ENCODE assay signal across 7 mouse cellular contexts in genomic region chr1:155740622-155741377, GRCm38 (mm10). TPM values are rescaled to one million over a fixed set of nuclear protein-coding genes. Genes with fewer than 3 reads are reported as not detected.
DNase-seq lines count a peak whose midpoint lies in the region; ATAC-seq lines count a peak whose summit lies in the region.

No protein-coding gene starts in this region.

- no peaks in the 10 kb centered on the region for H3K36me3 ChIP-seq in embryonic facial prominence, embryonic 12.5 days
- H3K36me3 ChIP-seq in hindbrain, embryonic 16.5 days (ENCODE audit: control insufficient read depth, insufficient read depth, low read length) = no peaks in the 10 kb centered on the region
- H3K36me3 ChIP-seq in liver, embryonic 15.5 days (replicated peaks) = no peaks in the 10 kb centered on the region
- H3K36me3 ChIP-seq in splenic B cell, adult 2 months (ENCODE audit: control insufficient read depth, insufficient read depth, low read length, poor library complexity, severe bottlenecking) = no peaks in the 10 kb centered on the region

- WGBS in embryonic facial prominence, embryonic 12.5 days = under 1% methylated on average over 44 of the region's 44 CpGs
- under 1% methylated on average over 44 of the region's 44 CpGs for WGBS in hindbrain, embryonic 16.5 days
- WGBS in liver, embryonic 15.5 days (ENCODE audit: insufficient replicate concordance) = under 1% methylated on average over 44 of the region's 44 CpGs

- H3K4me2 ChIP-seq in embryonic facial prominence, embryonic 12.5 days (replicated peaks) = peak overlapping the region; percentile 92
- H3K4me2 ChIP-seq in hindbrain, embryonic 16.5 days (ENCODE audit: low read length) = peak overlapping the region; percentile 83
- peak overlapping the region; percentile 70 for H3K4me2 ChIP-seq in liver, embryonic 15.5 days

- H3K27ac ChIP-seq in embryonic facial prominence, embryonic 12.5 days = no peak overlapping the region
- no peak overlapping the region for H3K27ac ChIP-seq in hindbrain, embryonic 16.5 days (ENCODE audit: low read depth, low read length)
- no peak overlapping the region for H3K27ac ChIP-seq in liver, embryonic 15.5 days (replicated peaks)

- no peak overlapping the region for H3K9ac ChIP-seq in embryonic facial prominence, embryonic 12.5 days
- H3K9ac ChIP-seq in hindbrain, embryonic 16.5 days (ENCODE audit: low read depth, low read length) = no peak overlapping the region
- no peak overlapping the region for H3K9ac ChIP-seq in liver, embryonic 15.5 days

- peaks cover 28% of the 10 kb centered on the region for H3K4me1 ChIP-seq in embryonic facial prominence, embryonic 12.5 days
- H3K4me1 ChIP-seq in hindbrain, embryonic 16.5 days (ENCODE audit: control insufficient read depth, insufficient read depth, low read depth, low read length) = peaks cover 28% of the 10 kb centered on the region
- H3K4me1 ChIP-seq in liver, embryonic 15.5 days (replicated peaks) = peaks cover 29% of the 10 kb centered on the region

- peak overlapping the region; percentile 47 for H3K4me3 ChIP-seq in embryonic facial prominence, embryonic 12.5 days
- peak overlapping the region; percentile 45 for H3K4me3 ChIP-seq in hindbrain, embryonic 16.5 days (ENCODE audit: low read length)
- no peak overlapping the region; the same call in 1 of the 2 replicates for H3K4me3 ChIP-seq in liver, embryonic 15.5 days (replicated peaks)

- peak; percentile 21 for DNase-seq in urinary bladder, postnatal 14 days (ENCODE audit: low spot score)
- no peak for DNase-seq in urinary bladder, postnatal 4 days (ENCODE audit: low spot score in 2 of 2)
- DNase-seq in splenic B cell, adult 2 months (ENCODE audit: low read depth, low spot score) = peak; percentile 31
- DNase-seq in layer of hippocampus, adult 11-12 months (ENCODE audit: low spot score) = no peak

- no peaks in the 10 kb centered on the region for H3K9me3 ChIP-seq in embryonic facial prominence, embryonic 12.5 days
- H3K9me3 ChIP-seq in hindbrain, embryonic 16.5 days (ENCODE audit: control insufficient read depth, low read length) = no peaks in the 10 kb centered on the region
- no peaks in the 10 kb centered on the region for H3K9me3 ChIP-seq in liver, embryonic 15.5 days (replicated peaks)

- H3K27me3 ChIP-seq in embryonic facial prominence, embryonic 12.5 days = peaks cover 86% of the 10 kb centered on the region
- peaks cover 53% of the 10 kb centered on the region for H3K27me3 ChIP-seq in hindbrain, embryonic 16.5 days (replicated peaks; ENCODE audit: control insufficient read depth, insufficient read depth, low read length)
- peaks cover 94% of the 10 kb centered on the region for H3K27me3 ChIP-seq in liver, embryonic 15.5 days
- H3K27me3 ChIP-seq in splenic B cell, adult 2 months (ENCODE audit: control insufficient read depth, insufficient read depth, low read length, poor library complexity, severe bottlenecking) = peaks cover 1% of the 10 kb centered on the region; the same call in 1 of the 2 replicates

- 0 out of 2 replicates have a peak, but pooled peaks have one; percentile 29 for ATAC-seq in embryonic facial prominence, embryonic 12.5 days (ENCODE audit: insufficient number of reproducible peaks, insufficient read depth, low FRiP score, low TSS enrichment)
- no peak for ATAC-seq in hindbrain, embryonic 16.5 days
- ATAC-seq in liver, embryonic 15.5 days (ENCODE audit: insufficient read depth) = no peak

RNA-seq across cellular contexts. Expression of gene Lhx4, which starts 10.7 kb away (rescaled TPM):
- polyA plus RNA-seq in embryonic facial prominence, embryonic 12.5 days (2016; fragmentation: Nextera tagmentation; extraction: Ambion mirVana) = 0.04 and 0.14 TPM in 2 replicates
- polyA plus RNA-seq in hindbrain, embryonic 16.5 days (2015; fragmentation: Nextera tagmentation; extraction: Ambion mirVana) = 1.7 and 2.3 TPM in 2 replicates
- not detected in 2 replicates for polyA plus RNA-seq in liver, embryonic 15.5 days (2015; fragmentation: Nextera tagmentation; extraction: Ambion mirVana)

Comparison
In these comparisons a context has a peak if more than half of its experiments do, and no peak if none do; other contexts are left out.
1. DNase-seq: peak in urinary bladder, postnatal 14 days (single experiment) and splenic B cell, adult 2 months (single experiment); none in urinary bladder, postnatal 4 days (0 of 2) and layer of hippocampus, adult 11-12 months (single experiment).
2. Peak in every context shown above with its lines, with median percentiles within 50 percentile points of each other: H3K4me2 ChIP-seq.